Mouse (Mus musculus) intestine, postnatal 0 days (tissue): Measurements from ENCODE around the gene Fst. TPM values are rescaled to one million over a fixed set of nuclear protein-coding genes. Genes with fewer than 3 reads are reported as not detected.

ENCODE experiments used
- ATAC-seq: fragments of 200-750 bp; cut with Nextera tagmentation; 2 replicates; pipeline ENCODE4 v1.8.0; 2017; ENCODE audit warnings: mild to moderate bottlenecking, moderate TSS enrichment, moderate library complexity
- H3K27ac ChIP-seq: fragments of 300-500 bp; sonication (generic); 2 replicates; pipeline ENCODE4 v1.5.1; 2014; ENCODE audit warnings: mild to moderate bottlenecking, low read depth, low read length, moderate library complexity
- H3K27me3 ChIP-seq: fragments of 300-500 bp; sonication (generic); replicated peaks from 2 replicates; pipeline ENCODE4 v1.6.1; 2014; ENCODE audit warnings: low read length, mixed read lengths; ENCODE audit not compliant: control insufficient read depth, insufficient read depth
- H3K36me3 ChIP-seq: fragments of 300-500 bp; sonication (generic); 2 replicates; pipeline ENCODE4 v1.6.1; 2014; ENCODE audit warnings: mild to moderate bottlenecking, moderate library complexity; ENCODE audit not compliant: control insufficient read depth, insufficient read depth
- H3K4me1 ChIP-seq: fragments of 300-500 bp; sonication (generic); replicated peaks from 2 replicates; pipeline ENCODE4 v1.6.1; 2014; ENCODE audit warnings: antibody characterized with exemption, low read length, mixed read lengths; ENCODE audit not compliant: control insufficient read depth, insufficient read depth
- H3K4me2 ChIP-seq: fragments of 300-500 bp; sonication (generic); replicated peaks from 2 replicates; pipeline ENCODE4 v1.6.1; 2014; ENCODE audit warnings: low read depth, mild to moderate bottlenecking, moderate library complexity
- H3K4me3 ChIP-seq: fragments of 300-500 bp; sonication (generic); 2 replicates; pipeline ENCODE4 v1.5.1; 2014; ENCODE audit warnings: low read depth, low read length
- H3K9ac ChIP-seq: fragments of 300-500 bp; sonication (generic); 2 replicates; pipeline ENCODE4 v1.6.1; 2014; ENCODE audit warnings: mild to moderate bottlenecking, low read depth, low read length
- H3K9me3 ChIP-seq: fragments of 300-500 bp; sonication (generic); 2 replicates; pipeline ENCODE4 v1.6.1; 2016; ENCODE audit warnings: mixed run types; ENCODE audit not compliant: control insufficient read depth
- CTCF ChIP-seq: sonication (generic); IDR thresholded peaks from 2 replicates; pipeline ENCODE4 v1.5.1; 2016; ENCODE audit warnings: low read depth, mild to moderate bottlenecking, control low read depth, antibody characterized with exemption, moderate library complexity
- WGBS: fragments of 180-500 bp; shearing (Covaris S2); extraction: QIAGEN DNeasy Blood & Tissue Kit; methylation state at CpG from one replicate; pipeline ENCODE4 v1.1.7; 2014; 5-methylcytosine and 5-hydroxymethylcytosine counted together
- polyA plus RNA-seq: library from polyadenylated mRNA; unstranded; fragments of >200 nt; fragmentation: Nextera tagmentation; extraction: Ambion mirVana; gene quantifications from 2 replicates; pipeline ENCODE4 v1.2.1, GENCODE M21; 2015

Gene Fst
- polyA plus RNA-seq, 1 experiment from 2014 or later = 14.3 TPM

- no peaks in the 10 kb centered on the region for H3K36me3 ChIP-seq
- TF ChIP-seq CTCF = no peak
- ATAC-seq = no peak
- WGBS = 2% methylated on average over 15 of the region's 15 CpGs
- H3K9me3 ChIP-seq = no peaks in the 10 kb centered on the region
- peak overlapping the region; percentile 99 for H3K4me2 ChIP-seq
- peaks cover 50% of the 10 kb centered on the region for H3K27me3 ChIP-seq
- peak overlapping the region; percentile 60 for H3K4me3 ChIP-seq
- 0 out of 2 replicates have a peak overlapping the region, but pooled peaks have one; percentile 27 for H3K9ac ChIP-seq
- H3K27ac ChIP-seq = no peak overlapping the region
- H3K4me1 ChIP-seq = no peaks in the 10 kb centered on the region
Observed at GRCm38 (mm10) chr13:114457567-114458120, 1.1 kb downstream of the Fst start.

- H3K36me3 ChIP-seq = no peaks in the 10 kb centered on the region
- no peak overlapping the region for H3K9ac ChIP-seq
- no peak overlapping the region for H3K27ac ChIP-seq
- no peak for TF ChIP-seq CTCF
- no peaks in the 10 kb centered on the region for H3K9me3 ChIP-seq
- ATAC-seq = no peak
- H3K4me3 ChIP-seq = peak overlapping the region; percentile 60
- H3K4me2 ChIP-seq = peak overlapping the region; percentile 99
- no peaks in the 10 kb centered on the region for H3K4me1 ChIP-seq
- H3K27me3 ChIP-seq = peaks cover 47% of the 10 kb centered on the region
- 1% methylated on average over 44 of the region's 44 CpGs for WGBS
Observed at GRCm38 (mm10) chr13:114456766-114457566, 1.8 kb downstream of the Fst start.

GRCm38 (mm10) chr13:114456224-114456623 is 2.5 kb downstream of the Fst start:
- 4% methylated on average over 14 of the region's 14 CpGs for WGBS
- H3K9ac ChIP-seq = no peak overlapping the region

GRCm38 (mm10) chr13:114455788-114456187 is 3.0 kb downstream of the Fst start:
- Histone ChIP-seq H3K9ac (no peak overlapping the region), H3K9me3 (no peaks in the 10 kb centered on the region), H3K27ac (no peak overlapping the region), H3K4me1 (no peaks in the 10 kb centered on the region), H3K4me3 (peak overlapping the region; percentile 60; the same call in 1 of the 2 replicates), H3K27me3 (peaks cover 47% of the 10 kb centered on the region), H3K36me3 (no peaks in the 10 kb centered on the region), H3K4me2 (peak overlapping the region; percentile 99)
- 57% methylated on average over 13 of the region's 13 CpGs for WGBS
- no peak for TF ChIP-seq CTCF
- ATAC-seq = no peak

More at GRCm38 (mm10) chr13:114456224-114456623, 2.5 kb downstream of the Fst start:
- ATAC-seq = no peak
- Histone ChIP-seq H3K27ac (no peak overlapping the region), H3K27me3 (peaks cover 47% of the 10 kb centered on the region), H3K9me3 (no peaks in the 10 kb centered on the region), H3K4me2 (peak overlapping the region; percentile 99), H3K4me1 (no peaks in the 10 kb centered on the region), H3K4me3 (peak overlapping the region; percentile 60), H3K36me3 (no peaks in the 10 kb centered on the region)
- TF ChIP-seq CTCF = peak; percentile 54

GRCm38 (mm10) chr13:114447213-114447612 is 11.5 kb downstream of the Fst start:
- WGBS = 86% methylated on average over 2 of the region's 2 CpGs
- no peaks in the 10 kb centered on the region for H3K27me3 ChIP-seq
- H3K27ac ChIP-seq = no peak overlapping the region
- ATAC-seq = no peak
- no peak for TF ChIP-seq CTCF
- no peak overlapping the region for H3K4me2 ChIP-seq
- no peak overlapping the region for H3K4me3 ChIP-seq
- H3K4me1 ChIP-seq = no peaks in the 10 kb centered on the region
- no peak overlapping the region for H3K9ac ChIP-seq
- no peaks in the 10 kb centered on the region for H3K9me3 ChIP-seq
- no peaks in the 10 kb centered on the region for H3K36me3 ChIP-seq

GRCm38 (mm10) chr13:114432491-114432890 is 26.3 kb downstream of the Fst start:
- no peak overlapping the region for H3K9ac ChIP-seq
- 69% methylated on average over 5 of the region's 5 CpGs for WGBS
- H3K4me3 ChIP-seq = no peak overlapping the region
- H3K9me3 ChIP-seq = no peaks in the 10 kb centered on the region
- ATAC-seq = no peak
- H3K4me1 ChIP-seq = no peaks in the 10 kb centered on the region
- H3K36me3 ChIP-seq = no peaks in the 10 kb centered on the region
- H3K4me2 ChIP-seq = no peak overlapping the region
- no peaks in the 10 kb centered on the region for H3K27me3 ChIP-seq
- no peak overlapping the region for H3K27ac ChIP-seq
- TF ChIP-seq CTCF = no peak
